Mouse (Mus musculus): Measurements from ENCODE around the gene Syne2. TPM values are rescaled to one million over a fixed set of nuclear protein-coding genes. Genes with fewer than 3 reads are reported as not detected.
A peak's percentile ranks its signal among the peaks of the same experiment; 100 is the strongest.

Syne2 gene
- total RNA-seq, 2 experiments from 2014 or later = 37.6 to 43.8 TPM

GRCm38 (mm10) chr12:75918415-75918814 lies 100.5 kb downstream of the Syne2 start:
- DNase-seq = no peak
- intact Hi-C loops (cut with DNase I) = loop anchor here (2.0 kb wide), 1 partner anchor 122 kb away; no protein-coding TSS in a partner anchor

GRCm38 (mm10) chr12:75918914-75919313 lies 101.0 kb downstream of the Syne2 start:
- DNase-seq = peak; percentile 34
- intact Hi-C loops (cut with DNase I) = loop anchor here (2.0 kb wide), 1 partner anchor 122 kb away; no protein-coding TSS in a partner anchor

DNA sequence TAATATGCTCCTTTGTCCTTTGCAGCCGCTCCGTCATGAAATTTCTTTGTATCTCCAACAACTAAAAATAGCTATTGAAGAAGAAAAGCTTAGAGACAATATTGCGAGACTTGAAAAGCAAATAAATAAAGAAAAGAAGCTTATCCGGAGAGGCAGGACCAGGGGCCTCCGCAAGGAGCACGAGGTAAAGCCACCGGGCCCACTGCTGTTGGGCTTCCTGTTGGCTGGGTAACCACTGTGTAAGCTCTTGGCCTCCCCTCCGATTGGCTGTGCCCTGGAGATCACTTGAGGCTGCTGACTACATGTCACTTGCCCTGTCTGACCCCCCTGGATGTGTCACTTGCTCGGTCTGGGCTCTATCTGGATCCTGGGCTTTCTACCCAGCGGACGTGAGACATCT lies 105.0 kb downstream of the Syne2 start:
- DNase-seq = no peak
- intact Hi-C loops (cut with DNase I) = no loop called here

GRCm38 (mm10) chr12:75924852-75925251 lies 106.9 kb downstream of the Syne2 start:
- DNase-seq = no peak
- intact Hi-C loops (cut with DNase I) = no loop called here

- intact Hi-C loops (cut with DNase I) = no loop called here
- DNase-seq = no peak
Observed at GRCm38 (mm10) chr12:75927596-75927995, 109.7 kb downstream of the Syne2 start.

- DNase-seq = no peak
- intact Hi-C loops (cut with DNase I) = loop anchor here (5.0 kb wide), 1 partner anchor 259 kb away; no protein-coding TSS in a partner anchor
Observed at GRCm38 (mm10) chr12:75933561-75933960, 115.6 kb downstream of the Syne2 start.

- DNase-seq = peak; percentile 35
- intact Hi-C loops (cut with DNase I) = no loop called here
Observed at GRCm38 (mm10) chr12:75951328-75951727, 133.4 kb downstream of the Syne2 start.

GRCm38 (mm10) chr12:75952011-75952410 lies 134.1 kb downstream of the Syne2 start:
- intact Hi-C loops (cut with DNase I) = no loop called here
- DNase-seq = no peak

GRCm38 (mm10) chr12:75966441-75967195 lies 148.7 kb downstream of the Syne2 start:
- intact Hi-C loops (cut with DNase I) = no loop called here
- no peak for DNase-seq

- intact Hi-C loops (cut with DNase I) = no loop called here
- DNase-seq = no peak
Observed at GRCm38 (mm10) chr12:75979079-75979478, 161.1 kb downstream of the Syne2 start.

- intact Hi-C loops (cut with DNase I) = no loop called here
- DNase-seq = no peak
Observed at GRCm38 (mm10) chr12:75983336-75983735, 165.4 kb downstream of the Syne2 start.

- no peak for DNase-seq
- intact Hi-C loops (cut with DNase I) = no loop called here
Observed at GRCm38 (mm10) chr12:75992226-75992858, 174.4 kb downstream of the Syne2 start.

GRCm38 (mm10) chr12:75992946-75993345 lies 175.0 kb downstream of the Syne2 start:
- intact Hi-C loops (cut with DNase I) = no loop called here
- no peak for DNase-seq

DNA sequence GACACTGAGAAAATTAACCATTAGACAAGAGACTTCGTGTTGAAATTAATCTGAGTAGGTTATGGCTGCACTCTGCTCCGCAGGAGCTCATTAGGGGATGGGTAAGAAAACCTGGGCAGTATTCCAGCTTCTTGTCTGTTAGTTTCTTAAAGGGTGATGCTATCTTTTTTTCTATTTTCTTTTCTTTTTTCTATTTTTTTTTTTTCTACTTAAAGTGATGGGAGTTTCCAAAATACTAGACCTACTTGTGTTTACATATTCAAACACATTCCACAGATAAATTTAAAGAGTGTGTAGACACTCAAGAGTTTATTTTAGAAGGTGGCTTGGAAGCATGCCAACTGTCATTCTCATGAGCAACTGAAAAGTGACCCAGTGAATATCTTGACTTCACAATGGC lies 177.2 kb downstream of the Syne2 start:
- no peak for DNase-seq
- intact Hi-C loops (cut with DNase I) = no loop called here

DNA sequence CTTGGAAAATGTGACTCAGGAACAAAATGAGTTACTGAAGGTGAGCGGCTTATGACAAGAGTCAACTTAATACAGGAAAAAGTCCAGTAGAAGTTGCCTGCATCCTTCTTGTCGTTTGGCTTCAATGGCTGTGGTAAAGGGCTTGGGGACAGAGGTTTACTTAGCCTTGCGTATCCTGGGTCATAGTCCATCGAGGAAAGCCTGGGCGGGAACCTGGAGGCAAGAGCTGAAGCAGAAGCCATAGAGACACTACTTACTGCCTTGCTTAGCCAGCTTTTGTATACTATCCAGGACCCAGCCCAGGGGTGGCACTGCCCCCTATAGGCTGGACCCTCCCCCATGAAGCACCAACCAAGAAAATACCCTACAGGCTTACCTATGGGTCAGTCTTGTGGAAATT lies 179.6 kb downstream of the Syne2 start:
- intact Hi-C loops (cut with DNase I) = no loop called here
- no peak for DNase-seq

DNA sequence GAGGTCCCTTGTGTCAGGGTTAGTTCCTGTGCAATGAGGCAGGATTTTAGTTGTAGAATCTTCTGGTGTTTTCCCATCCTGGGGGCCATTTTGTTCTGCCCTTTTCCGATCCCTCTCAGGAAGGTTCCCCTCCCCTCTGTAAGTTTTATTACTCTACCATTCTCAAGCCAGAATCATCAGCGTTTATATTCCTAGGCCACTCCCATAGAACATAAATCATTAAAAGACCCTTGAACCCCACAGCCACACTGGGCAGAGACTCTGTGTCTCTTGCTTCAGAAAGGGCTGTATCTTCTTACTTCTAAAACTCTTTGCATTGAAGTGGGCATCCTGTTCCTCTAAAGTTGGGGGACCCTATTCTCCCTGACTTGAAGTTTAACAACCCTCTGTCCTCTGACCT lies 180.5 kb downstream of the Syne2 start:
- intact Hi-C loops (cut with DNase I) = no loop called here
- DNase-seq = no peak

- DNase-seq = peak; percentile 35
- intact Hi-C loops (cut with DNase I) = no loop called here
Observed at GRCm38 (mm10) chr12:76004697-76005249, 186.8 kb downstream of the Syne2 start.

GRCm38 (mm10) chr12:76008991-76009390 lies 191.1 kb downstream of the Syne2 start:
- no peak for DNase-seq
- intact Hi-C loops (cut with DNase I) = no loop called here

GRCm38 (mm10) chr12:76012789-76013188 lies 194.9 kb downstream of the Syne2 start:
- no peak for DNase-seq
- intact Hi-C loops (cut with DNase I) = loop anchor here (10.0 kb wide), 1 partner anchor 162 kb away; the partner anchor contains the start of gene Esr2

DNA sequence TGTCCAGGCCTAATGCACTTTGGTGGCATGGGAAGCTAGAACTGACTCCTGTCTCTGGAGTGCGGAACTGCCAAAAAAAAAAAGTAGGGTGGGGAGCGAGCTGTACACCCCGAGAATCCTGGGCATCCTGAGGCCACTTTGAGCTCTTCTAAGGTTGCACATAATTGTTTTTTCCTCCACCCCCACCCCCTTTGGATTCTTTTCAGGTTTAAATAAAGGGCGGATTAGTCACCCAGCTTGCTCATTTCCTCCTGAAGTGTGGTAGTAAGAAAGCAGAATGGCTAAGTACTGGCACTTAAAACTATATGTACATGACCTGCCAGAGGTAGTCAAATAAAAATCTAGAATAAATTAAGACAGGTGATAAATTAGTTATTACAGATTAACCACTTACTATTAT lies 195.5 kb downstream of the Syne2 start:
- intact Hi-C loops (cut with DNase I) = loop anchor here (10.0 kb wide), 1 partner anchor 161 kb away; the partner anchor contains the start of gene Esr2
- no peak for DNase-seq

DNA sequence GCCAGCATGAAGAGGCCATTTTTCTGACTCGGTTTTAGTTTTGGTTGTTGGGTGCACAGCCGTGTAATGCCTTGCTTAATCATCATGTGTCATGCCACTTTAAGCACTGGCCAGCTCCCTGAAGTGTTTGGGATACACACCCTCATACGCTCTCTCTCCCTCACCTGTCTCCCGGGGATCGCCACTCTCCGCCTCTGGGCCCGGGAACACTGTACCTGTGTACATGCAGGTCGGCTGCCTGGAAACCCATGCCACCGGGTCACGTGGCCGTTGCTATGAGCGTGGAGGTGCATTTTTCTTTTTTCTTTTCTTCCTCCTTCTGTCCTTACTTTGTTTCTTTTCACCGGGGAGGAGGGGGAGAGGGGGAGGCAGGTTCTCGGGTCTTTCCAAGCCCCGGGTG lies 197.1 kb downstream of the Syne2 start:
- intact Hi-C loops (cut with DNase I) = loop anchor here (10.0 kb wide), 1 partner anchor 160 kb away; the partner anchor contains the start of gene Esr2

More for the DNA sequence above, 197.1 kb downstream of the Syne2 start:
- DNase-seq = no peak
